Mouse (Mus musculus): ENCODE results near the gene Pdcd6ip.
"Not testable (repeated sequence)": the region's sequence is repeated elsewhere in the genome, so short reads cannot be mapped to it uniquely, and the experiment has no call there.

Pdcd6ip gene

GRCm38 (mm10) chr9:113687461-113687860 lies 20.6 kb downstream of the Pdcd6ip start:
- no peak for DNase-seq

GRCm38 (mm10) chr9:113673721-113674120 lies 34.3 kb downstream of the Pdcd6ip start:
- no peak for DNase-seq

GRCm38 (mm10) chr9:113672352-113672751 lies 35.7 kb downstream of the Pdcd6ip start:
- no peak for DNase-seq

- no peak for DNase-seq
Measured at GRCm38 (mm10) chr9:113670857-113671106, 37.3 kb downstream of the Pdcd6ip start.

GRCm38 (mm10) chr9:113670105-113670856 lies 37.8 kb downstream of the Pdcd6ip start:
- no peak for DNase-seq

GRCm38 (mm10) chr9:113663476-113663875 lies 44.6 kb downstream of the Pdcd6ip start:
- no peak for DNase-seq

GRCm38 (mm10) chr9:113657837-113658236 lies 50.2 kb downstream of the Pdcd6ip start:
- DNase-seq = no peak

- DNase-seq = no peak
Measured at GRCm38 (mm10) chr9:113653571-113653970, 54.5 kb downstream of the Pdcd6ip start.

- no peak for DNase-seq
Measured at GRCm38 (mm10) chr9:113650787-113651186, 57.3 kb downstream of the Pdcd6ip start.

GRCm38 (mm10) chr9:113649211-113649610 lies 58.8 kb downstream of the Pdcd6ip start:
- DNase-seq = not testable (repeated sequence)

GRCm38 (mm10) chr9:113645837-113646169 lies 62.3 kb downstream of the Pdcd6ip start:
- no peak for DNase-seq

GRCm38 (mm10) chr9:113645153-113645836 lies 62.8 kb downstream of the Pdcd6ip start:
- DNase-seq = peak; percentile 80

- DNase-seq = peak; percentile 13
Measured at GRCm38 (mm10) chr9:113644701-113645100, 63.4 kb downstream of the Pdcd6ip start.

GRCm38 (mm10) chr9:113644076-113644475 lies 64.0 kb downstream of the Pdcd6ip start:
- DNase-seq = peak; percentile 62

GRCm38 (mm10) chr9:113643669-113644068 lies 64.4 kb downstream of the Pdcd6ip start:
- DNase-seq = no peak

- no peak for DNase-seq
Measured at GRCm38 (mm10) chr9:113634986-113635385, 73.1 kb downstream of the Pdcd6ip start.

- DNase-seq = no peak
Measured at GRCm38 (mm10) chr9:113633168-113633744, 74.8 kb downstream of the Pdcd6ip start.

- no peak for DNase-seq
Measured at GRCm38 (mm10) chr9:113632350-113633043, 75.6 kb downstream of the Pdcd6ip start.

GRCm38 (mm10) chr9:113629632-113630031 lies 78.4 kb downstream of the Pdcd6ip start:
- DNase-seq = peak; percentile 50

GRCm38 (mm10) chr9:113629191-113629590 lies 78.9 kb downstream of the Pdcd6ip start:
- no peak for DNase-seq

- DNase-seq = no peak
Measured at GRCm38 (mm10) chr9:113628780-113629179, 79.3 kb downstream of the Pdcd6ip start.

- no peak for DNase-seq
Measured at GRCm38 (mm10) chr9:113626730-113627129, 81.3 kb downstream of the Pdcd6ip start.

GRCm38 (mm10) chr9:113624086-113624485 lies 84.0 kb downstream of the Pdcd6ip start:
- DNase-seq = no peak

- DNase-seq = no peak
Measured at GRCm38 (mm10) chr9:113617081-113617480, 91.0 kb downstream of the Pdcd6ip start.

All from cerebellum, adult 8-10 months (tissue).